Comparison of ENCODE assay signal across 8 mouse cellular contexts in genomic region chr12:110843194-110844048, GRCm38 (mm10). TPM values are rescaled to one million over a fixed set of nuclear protein-coding genes. Genes with fewer than 3 reads are reported as not detected.
A peak's percentile ranks its signal among the peaks of the same experiment; 100 is the strongest.
DNase-seq lines count a peak whose midpoint lies in the region.

No protein-coding gene starts in this region.

- peak; percentile 90 for DNase-seq in adrenal gland, adult 2 months
- peak; percentile 89 for DNase-seq in embryo, embryonic 10 days (ENCODE audit: low spot score)
- DNase-seq in gastrocnemius, postnatal 10 days, result peak; percentile 83
- DNase-seq in induced T-regulatory cell, adult 2 months (ENCODE audit: low read depth), result peak; percentile 91
- peak; percentile 77 to 83 for DNase-seq in left cerebral cortex, postnatal 36 days (ENCODE audit: low spot score in 2 of 2)
- DNase-seq in mesoderm, embryonic 11.5 days (ENCODE audit: low read depth, low spot score), result peak; percentile 85
- peak; percentile 79 for DNase-seq in right cerebral cortex, postnatal 14 days
- DNase-seq in urinary bladder, postnatal 4 days (ENCODE audit: low spot score in 2 of 2), result peak; percentile 77 to 86

- intact Hi-C loops in left cerebral cortex, postnatal 36 days (cut with DNase I), result loop anchor here (2.0 to 10.0 kb wide), 5 partner anchors 146 to 425 kb away; partner anchors contain the start of genes Dync1h1 and Ppp2r5c

RNA-seq across cellular contexts. Expression of gene Mok, which starts 2.7 kb away (rescaled TPM):
- total RNA-seq in adrenal gland, adult 2 months (2021), result 1 to 10 TPM; 1.2 to 2.2 TPM
- 1.5 and 1.7 TPM in 2 replicates for polyA plus RNA-seq in adrenal gland, adult 2 months (2012; rRNA removed)
- under 1 TPM; 0.21 to 0.25 TPM for total RNA-seq in gastrocnemius, postnatal 10 days (2021)
- total RNA-seq in left cerebral cortex, postnatal 36 days (2021), result 10 to 100 TPM; 10.9 to 12.1 TPM

RNA-seq across cellular contexts. Expression of gene Zfp839, which starts 6.6 kb away (rescaled TPM):
- 10 to 100 TPM; 11.1 to 14.1 TPM for total RNA-seq in adrenal gland, adult 2 months (2021)
- polyA plus RNA-seq in adrenal gland, adult 2 months (2012; rRNA removed), result 6.9 and 8.5 TPM in 2 replicates
- 1 to 10 TPM; 5.0 to 6.4 TPM for total RNA-seq in gastrocnemius, postnatal 10 days (2021)
- 10 to 100 TPM; 10.7 to 13.1 TPM for total RNA-seq in left cerebral cortex, postnatal 36 days (2021)

RNA-seq across cellular contexts. Expression of gene Cinp, which starts 45.5 kb away (rescaled TPM):
- 10 to 100 TPM; 41.0 to 41.9 TPM for total RNA-seq in adrenal gland, adult 2 months (2021)
- 51.2 and 52.8 TPM in 2 replicates for polyA plus RNA-seq in adrenal gland, adult 2 months (2012; rRNA removed)
- 10 to 100 TPM; 33.0 to 34.6 TPM for total RNA-seq in gastrocnemius, postnatal 10 days (2021)
- total RNA-seq in left cerebral cortex, postnatal 36 days (2021), result 100 to 1,000 TPM; 100 to 103 TPM

RNA-seq across cellular contexts. Expression of gene Tecpr2, which starts 45.6 kb away (rescaled TPM):
- total RNA-seq in adrenal gland, adult 2 months (2021), result 1 to 10 TPM; 8.2 TPM
- 6.1 and 7.0 TPM in 2 replicates for polyA plus RNA-seq in adrenal gland, adult 2 months (2012; rRNA removed)
- total RNA-seq in gastrocnemius, postnatal 10 days (2021), result 1 to 10 TPM; 2.6 to 3.3 TPM
- 10 to 100 TPM; 51.4 TPM for total RNA-seq in left cerebral cortex, postnatal 36 days (2021)

Comparison
In these comparisons a context has a peak if more than half of its experiments do, and no peak if none do; other contexts are left out.
1. Peak in every context shown above with its lines: DNase-seq.